Mouse (Mus musculus) lung, postnatal 0 days (tissue): ENCODE results near the gene Mib2.

ENCODE experiments used
- CTCF ChIP-seq: IDR thresholded peaks from 2 replicates; pipeline ENCODE4 v1.5.1; 2016; ENCODE audit warnings: antibody characterized with exemption, mild to moderate bottlenecking
- EP300 ChIP-seq: IDR thresholded peaks from 2 replicates; pipeline ENCODE4 v1.6.1; 2016; ENCODE audit warnings: antibody characterized with exemption, mild to moderate bottlenecking, control low read depth

DNA sequence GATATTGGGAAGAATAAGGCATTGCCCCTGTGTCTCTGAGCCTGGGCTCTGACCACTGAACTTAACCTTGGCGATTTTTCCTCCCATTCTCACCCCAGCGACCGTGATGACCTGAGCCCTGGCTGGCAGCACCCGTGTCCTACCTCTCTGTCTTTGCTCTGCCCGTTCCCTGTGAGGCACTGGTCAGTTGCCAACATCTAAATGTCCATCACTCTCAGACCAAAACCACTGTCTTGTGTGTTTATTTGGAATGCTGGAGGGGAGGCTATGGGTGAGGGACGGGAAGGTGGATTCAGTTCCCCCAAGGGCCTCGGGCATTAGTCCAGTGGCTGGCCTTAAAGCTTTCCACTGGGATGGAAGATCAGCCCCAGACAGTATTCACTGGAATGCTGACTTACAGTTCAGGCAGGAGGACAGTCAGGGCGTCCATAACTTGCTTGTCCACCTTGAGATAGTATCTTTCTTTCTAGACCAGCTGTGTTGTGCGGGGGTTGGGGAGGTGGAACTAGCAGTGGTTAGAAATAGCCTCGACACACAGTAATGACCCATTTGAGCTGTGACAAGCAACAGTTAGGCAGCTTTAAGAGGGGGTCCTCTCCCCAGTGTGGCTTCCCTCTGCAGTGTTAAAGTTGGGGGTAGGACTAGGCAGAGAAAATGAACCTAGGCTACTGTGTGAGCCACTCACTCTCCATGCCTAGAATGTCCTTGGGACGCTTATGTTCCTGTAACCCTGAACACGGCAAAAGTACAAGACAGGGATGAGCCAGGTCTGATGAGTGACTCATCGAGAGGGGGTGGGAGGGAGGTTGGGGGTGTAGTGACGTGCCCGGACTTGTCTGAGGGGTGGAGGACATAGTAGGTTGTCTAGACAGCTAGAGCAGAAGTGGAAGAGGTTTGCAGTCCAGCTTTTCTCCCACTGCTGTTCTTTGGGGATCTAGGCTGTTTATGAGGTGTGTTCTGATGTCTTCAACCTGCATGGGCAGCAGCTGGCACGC, 27.6 kb upstream of the Mib2 start:
- TF ChIP-seq CTCF, result no peak
- TF ChIP-seq EP300, result no peak
